Mouse (Mus musculus) left cerebral cortex, postnatal 14 days (tissue): ENCODE data around the gene Olfr901. TPM values are rescaled to one million over a fixed set of nuclear protein-coding genes. Genes with fewer than 3 reads are reported as not detected.
"Not testable (repeated sequence)": the region's sequence is repeated elsewhere in the genome, so short reads cannot be mapped to it uniquely, and the experiment has no call there.

ENCODE experiments used
- DNase-seq, 2 experiments: peaks; one replicate each; pipeline ENCODE4 v3.0.0; 2021 to 2022; ENCODE audit warnings: low spot score in 2 of 2, mixed read lengths in 1 of 2
- intact Hi-C: fragments of 180-260 bp; cut with DNase I; formaldehyde crosslinking; loops from one replicate; pipeline ENCODE4 v1.15.1; 2025
- long read RNA-seq, 2 experiments: library from polyadenylated mRNA; stranded (forward); transcript quantifications; one replicate each; pipeline ENCODE4 v2.0.0; 2021
- total RNA-seq, 2 experiments: library from RNA; stranded (reverse); gene quantifications; 2 replicates each; pipeline ENCODE4 v1.2.3; 2021

Olfr901 gene
- not detected for total RNA-seq
- long read RNA-seq, experiment 1, result 0 reads
- long read RNA-seq, experiment 2, result 0 reads

DNA sequence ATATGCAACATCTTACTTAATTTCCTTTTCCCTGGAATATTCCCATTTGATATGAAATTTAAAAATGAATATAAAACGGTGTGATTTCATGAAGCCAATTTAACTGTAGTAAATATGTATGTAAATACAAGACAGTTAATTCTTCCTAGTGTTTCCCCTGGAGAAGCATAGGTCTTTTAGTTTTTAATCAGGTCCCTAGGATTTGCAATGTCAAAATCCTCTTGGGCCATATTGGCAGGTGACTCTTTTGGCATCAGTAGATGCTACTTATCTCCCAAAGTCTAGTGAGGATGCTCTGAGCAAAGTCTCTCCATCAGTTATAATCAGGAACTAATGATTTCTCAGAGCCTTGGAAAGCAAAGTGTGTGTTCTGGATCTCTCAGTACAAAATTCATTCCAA lies at the start of gene Olfr901:
Gene Olfr901, plus strand, starts transcription at position 301 of the 400 bp plus-strand sequence.
- no peak for DNase-seq
- intact Hi-C loops, result no loop called here

DNA sequence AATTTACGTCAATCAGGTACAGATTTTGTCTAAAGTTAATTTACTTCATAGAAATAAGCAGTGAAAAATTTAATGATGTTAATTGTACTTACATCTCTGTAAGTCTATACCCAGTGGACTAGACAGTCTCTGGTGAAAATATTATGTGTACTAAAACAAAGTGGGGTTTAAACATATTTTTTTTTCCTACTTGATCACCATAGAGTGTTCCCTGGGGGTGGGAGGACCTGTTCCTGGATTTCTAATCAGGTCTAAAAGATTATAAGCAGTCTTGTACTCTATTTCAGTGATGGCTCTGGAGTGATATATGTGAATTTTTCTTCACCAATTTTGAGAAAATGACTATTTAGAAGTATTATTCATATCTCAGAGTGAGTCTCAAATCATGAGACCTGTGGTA lies 27.9 kb upstream of the Olfr901 start, which contains the start of gene Olfr147:
Gene Olfr147, plus strand, starts transcription at position 301 of the 400 bp plus-strand sequence.
- DNase-seq, result no peak
- intact Hi-C loops, result no loop called here

DNA sequence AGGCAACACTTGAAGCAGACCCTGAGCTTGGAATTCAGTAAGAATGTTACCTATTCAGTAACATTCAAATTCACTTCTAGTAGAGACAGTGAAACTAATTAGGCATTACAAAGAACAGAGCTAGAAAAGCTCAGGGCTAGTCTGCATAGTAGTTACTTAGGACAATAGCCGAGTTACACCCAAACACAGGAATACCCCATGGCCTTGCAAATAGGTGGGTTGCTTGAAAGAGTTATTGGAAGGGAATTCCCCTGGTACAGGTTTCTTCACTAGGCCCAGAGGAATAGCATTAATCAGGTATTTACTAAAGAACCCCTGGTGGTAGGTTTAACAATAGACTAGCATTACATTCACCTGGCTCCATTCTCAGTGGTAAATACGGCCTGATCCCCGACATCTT lies 21.8 kb upstream of the Olfr901 start:
- intact Hi-C loops, DNase-seq: not testable (repeated sequence)

DNA sequence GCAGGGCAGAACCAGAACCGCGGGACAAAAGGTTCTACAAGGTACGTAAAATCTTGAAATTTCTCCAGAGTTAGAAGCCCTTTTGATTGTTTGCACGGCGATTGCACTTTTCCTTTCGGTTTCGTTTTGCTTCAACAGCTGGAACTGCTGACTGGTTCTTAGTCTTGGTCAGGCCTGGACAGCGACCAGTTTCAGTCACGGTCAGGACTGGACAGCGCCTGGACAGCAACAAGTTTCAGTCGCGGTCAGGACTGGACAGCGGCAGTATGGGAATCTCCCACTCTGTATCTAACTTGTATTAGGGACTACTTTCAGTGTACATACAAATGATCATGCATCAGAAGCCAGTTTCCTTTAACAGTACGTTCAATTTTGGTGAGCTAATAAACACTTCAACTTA lies 15.8 kb upstream of the Olfr901 start:
- intact Hi-C loops, DNase-seq: not testable (repeated sequence)

DNA sequence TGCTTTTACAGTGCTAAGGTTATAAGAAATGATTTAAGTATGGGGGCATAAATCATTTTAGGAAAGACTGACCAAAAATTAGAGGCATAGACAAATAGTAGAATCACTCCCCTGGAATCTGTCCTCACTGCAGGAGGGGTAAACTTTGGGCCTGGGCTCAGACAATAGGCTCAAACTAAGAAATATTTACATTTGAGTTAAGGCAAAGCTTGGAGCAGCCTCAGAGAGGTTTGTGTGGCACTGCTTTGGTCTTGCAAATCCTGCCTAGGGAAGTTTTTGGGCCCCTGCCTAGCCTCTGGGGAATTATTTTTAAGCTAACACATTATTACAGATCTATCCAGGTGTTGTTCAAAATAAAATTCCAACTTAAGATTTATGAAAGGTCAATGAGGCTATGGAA lies 5.5 kb upstream of the Olfr901 start:
- intact Hi-C loops, result no loop called here
- no peak for DNase-seq

DNA sequence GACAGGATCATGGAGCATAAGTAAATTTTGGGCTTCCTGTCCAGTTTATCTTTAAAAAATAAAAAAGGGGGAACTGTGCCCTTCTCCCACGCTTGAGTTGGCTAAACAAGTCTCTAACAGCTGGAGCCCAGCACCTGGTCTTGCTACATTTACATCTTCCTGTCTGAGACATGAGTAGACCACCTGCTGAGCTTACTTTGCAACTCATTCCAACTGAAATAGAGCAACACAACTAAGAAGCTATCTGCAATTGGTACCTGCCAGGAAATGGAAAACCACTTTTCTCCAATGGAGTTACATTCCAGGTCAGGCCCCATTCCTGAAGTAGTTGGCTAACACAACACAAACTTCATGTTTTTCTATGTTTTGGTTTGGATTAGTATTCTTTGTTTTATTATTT lies 2.2 kb upstream of the Olfr901 start:
- no peak for DNase-seq
- intact Hi-C loops, result no loop called here

DNA sequence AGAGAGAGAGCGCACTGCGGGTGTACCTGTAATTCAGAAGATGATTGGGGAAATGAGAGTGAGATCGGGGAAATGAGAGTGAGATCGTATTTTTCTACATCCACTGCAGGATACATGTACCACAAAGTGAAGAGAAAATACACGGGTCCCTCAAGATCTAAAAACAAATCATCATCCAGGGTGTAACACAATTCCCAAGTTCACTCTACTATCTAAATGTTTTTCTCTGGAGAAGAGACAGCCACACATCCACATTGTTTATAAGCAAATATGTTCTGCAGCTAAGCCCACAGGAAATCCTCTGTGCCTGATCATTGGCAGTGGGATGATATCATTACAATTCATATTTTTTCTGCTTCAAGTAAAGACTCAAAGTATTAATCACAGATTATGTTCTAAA lies 18.1 kb downstream of the Olfr901 start, which contains the start of gene Olfr902:
Gene Olfr902, plus strand, starts transcription at position 301 of the 400 bp plus-strand sequence.
- no peak for DNase-seq
- intact Hi-C loops, result no loop called here

DNA sequence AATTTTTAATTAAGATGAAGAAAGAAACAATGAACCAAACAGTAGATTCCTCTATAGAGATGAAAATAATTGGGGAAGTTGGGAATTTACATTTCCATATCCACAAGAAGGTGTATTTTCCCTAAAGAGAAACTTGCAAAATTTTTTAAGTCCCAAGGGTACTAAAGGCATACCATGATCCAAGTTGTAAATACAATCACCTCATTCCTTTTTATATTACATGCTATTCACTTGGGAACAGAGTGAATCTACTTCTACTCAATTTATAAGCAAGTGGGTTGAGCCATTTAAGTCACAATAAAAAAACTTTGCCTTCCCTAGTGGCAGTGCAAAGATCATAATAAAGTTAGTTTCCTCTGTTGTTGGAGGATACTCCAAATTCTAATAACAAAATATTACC lies 33.6 kb downstream of the Olfr901 start, which contains the start of gene Olfr904:
Gene Olfr904, plus strand, starts transcription at position 301 of the 400 bp plus-strand sequence.
- DNase-seq, result no peak
- intact Hi-C loops, result no loop called here

DNA sequence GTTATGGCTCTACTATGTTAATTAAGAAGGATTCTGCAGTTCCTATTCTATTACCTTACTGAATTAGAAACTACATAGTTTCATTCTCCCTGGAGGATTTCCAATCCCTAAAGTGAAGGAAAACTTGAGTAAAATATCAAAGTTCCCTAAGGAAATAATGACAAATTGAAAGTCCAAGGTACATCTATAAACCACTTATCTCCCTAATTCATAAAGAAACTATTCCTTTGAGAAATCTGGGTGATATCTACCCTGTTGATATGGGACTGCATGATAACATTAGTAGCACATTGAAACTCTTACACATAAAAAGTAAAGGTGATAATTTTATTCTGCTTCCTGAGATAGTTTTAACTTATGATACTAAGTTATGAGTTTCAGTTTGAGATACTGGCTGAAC lies 41.6 kb downstream of the Olfr901 start, which contains the start of gene Olfr905:
Gene Olfr905, plus strand, starts transcription at position 301 of the 400 bp plus-strand sequence.
- intact Hi-C loops, result no loop called here
- DNase-seq, result no peak

Other genes with a start within 250 kb of the Olfr901 start
- not detected for gene Olfr891, start 248.6 kb upstream of the Olfr901 start, total RNA-seq
- gene Olfr893, start 221.1 kb upstream of the Olfr901 start, total RNA-seq, result not detected
- gene Olfr894, start 211.4 kb upstream of the Olfr901 start, total RNA-seq, result not detected
- not detected for gene Olfr143, start 176.7 kb upstream of the Olfr901 start, total RNA-seq
- gene Olfr895, start 161.6 kb upstream of the Olfr901 start, total RNA-seq, result not detected
- not detected for gene Olfr896-ps1, start 138.3 kb upstream of the Olfr901 start, total RNA-seq
- gene Olfr25, start 100.4 kb upstream of the Olfr901 start, total RNA-seq, result under 1 TPM in 1 of 2 experiments, not detected in 1; 0.04 TPM
- not detected for gene Olfr898, start 81.0 kb upstream of the Olfr901 start, total RNA-seq
- gene Olfr250, start 62.6 kb upstream of the Olfr901 start, total RNA-seq, result not detected
- not detected for gene Olfr251, start 52.4 kb upstream of the Olfr901 start, total RNA-seq
- not detected for gene Olfr147, start 27.8 kb upstream of the Olfr901 start, total RNA-seq
- gene Olfr902, start 18.2 kb downstream of the Olfr901 start, total RNA-seq, result not detected
- not detected for gene Olfr904, start 33.7 kb downstream of the Olfr901 start, total RNA-seq
- gene Olfr905, start 41.7 kb downstream of the Olfr901 start, total RNA-seq, result not detected
- gene Olfr906, start 57.6 kb downstream of the Olfr901 start, total RNA-seq, result not detected
- gene Olfr907, start 66.3 kb downstream of the Olfr901 start, total RNA-seq, result not detected
- gene Olfr911-ps1, start 92.1 kb downstream of the Olfr901 start, total RNA-seq, result not detected
- gene Olfr910, start 108.4 kb downstream of the Olfr901 start, total RNA-seq, result not detected
- gene Olfr912, start 150.7 kb downstream of the Olfr901 start, total RNA-seq, result not detected
- not detected for gene Olfr913, start 163.3 kb downstream of the Olfr901 start, total RNA-seq
- gene Olfr914, start 175.6 kb downstream of the Olfr901 start, total RNA-seq, result not detected
- gene Olfr916, start 230.4 kb downstream of the Olfr901 start, total RNA-seq, result not detected
- gene Olfr917, start 236.4 kb downstream of the Olfr901 start, total RNA-seq, result not detected
- gene Olfr918, start 245.1 kb downstream of the Olfr901 start, total RNA-seq, result not detected